Mouse (Mus musculus) heart, embryonic 12.5 days (tissue): ENCODE measurements around the gene Senp7. TPM values are rescaled to one million over a fixed set of nuclear protein-coding genes. Genes with fewer than 3 reads are reported as not detected.

Experiments
- ATAC-seq: fragments of 200-750 bp; cut with Nextera tagmentation; 2 replicates; pipeline ENCODE4 v1.8.0; 2017; ENCODE audit warnings: moderate TSS enrichment, moderate library complexity; ENCODE audit not compliant: insufficient number of reproducible peaks, low FRiP score
- H3K27ac ChIP-seq: fragments of 300-500 bp; sonication (generic); 2 replicates; pipeline ENCODE4 v1.5.1; 2016; ENCODE audit warnings: mild to moderate bottlenecking, moderate library complexity; ENCODE audit not compliant: poor library complexity, severe bottlenecking
- H3K27me3 ChIP-seq: fragments of 300-500 bp; sonication (generic); replicated peaks from 2 replicates; pipeline ENCODE4 v1.6.1; 2016; ENCODE audit warnings: mild to moderate bottlenecking, moderate library complexity
- H3K36me3 ChIP-seq: fragments of 300-500 bp; sonication (generic); 2 replicates; pipeline ENCODE4 v1.6.1; 2016; ENCODE audit warnings: mild to moderate bottlenecking, moderate library complexity
- H3K4me1 ChIP-seq: fragments of 300-500 bp; sonication (generic); replicated peaks from 2 replicates; pipeline ENCODE4 v1.6.1; 2016; ENCODE audit warnings: mild to moderate bottlenecking
- H3K4me2 ChIP-seq: fragments of 300-500 bp; sonication (generic); 2 replicates; pipeline ENCODE4 v1.6.1; 2016; ENCODE audit warnings: mild to moderate bottlenecking, moderate library complexity
- H3K4me3 ChIP-seq: fragments of 300-500 bp; sonication (generic); 2 replicates; pipeline ENCODE4 v1.5.1; 2016; ENCODE audit warnings: mild to moderate bottlenecking
- H3K9ac ChIP-seq: fragments of 300-500 bp; sonication (generic); 2 replicates; pipeline ENCODE4 v1.6.1; 2016; ENCODE audit warnings: mild to moderate bottlenecking, moderate library complexity
- H3K9me3 ChIP-seq: fragments of 300-500 bp; sonication (generic); replicated peaks from 2 replicates; pipeline ENCODE4 v1.6.1; 2016; ENCODE audit warnings: mild to moderate bottlenecking, moderate library complexity
- WGBS: fragments of 180-500 bp; shearing (Covaris S2); methylation state at CpG from one replicate; pipeline ENCODE4 v1.1.7; 2016; 5-methylcytosine and 5-hydroxymethylcytosine counted together
- polyA plus RNA-seq: library from polyadenylated mRNA; unstranded; fragments of >200 nt; fragmentation: Nextera tagmentation; extraction: Ambion mirVana; gene quantifications from 2 replicates; pipeline ENCODE4 v1.2.1, GENCODE M21; 2016

Gene Senp7
- polyA plus RNA-seq, 1 experiment from 2014 or later: 20.8 TPM

DNA sequence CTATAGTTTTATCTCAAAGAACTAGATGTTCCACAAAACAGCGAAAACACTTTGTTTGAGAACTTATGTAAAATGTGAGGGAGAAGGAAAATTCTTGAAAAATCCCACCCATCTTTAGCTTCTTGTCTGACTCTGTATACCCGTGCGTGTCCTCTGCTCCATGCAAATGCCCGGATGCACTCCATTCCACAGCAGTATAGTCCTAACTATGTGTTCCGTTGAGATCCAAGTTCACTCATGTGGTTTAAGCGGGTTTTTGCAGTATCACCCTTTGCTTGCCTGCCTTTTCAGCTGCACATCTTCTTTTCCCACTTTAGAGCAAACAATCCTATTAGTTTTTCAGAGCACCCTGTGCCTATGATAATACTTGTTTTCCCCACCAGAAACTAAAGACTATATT, 11.6 kb upstream of the Senp7 start:
- no peaks in the 10 kb centered on the region for H3K9me3 ChIP-seq
- 51% methylated on average over 6 of the region's 6 CpGs for WGBS
- no peak for ATAC-seq
- H3K27me3 ChIP-seq: no peaks in the 10 kb centered on the region
- H3K4me3 ChIP-seq: peak overlapping the region; percentile 99
- H3K9ac ChIP-seq: peak overlapping the region; percentile 72
- H3K36me3 ChIP-seq: peaks cover 27% of the 10 kb centered on the region
- peaks cover 7% of the 10 kb centered on the region for H3K4me1 ChIP-seq
- no peak overlapping the region for H3K27ac ChIP-seq
- H3K4me2 ChIP-seq: peak overlapping the region; percentile 78

- peak within 1 kb of the TSS; percentile 78 for H3K27ac ChIP-seq
- peaks cover 20% of the 10 kb centered on the region for H3K36me3 ChIP-seq
- peak within 1 kb of the TSS; percentile 96 for H3K9ac ChIP-seq
- peaks cover 7% of the 10 kb centered on the region for H3K4me1 ChIP-seq
- H3K4me2 ChIP-seq: peak within 1 kb of the TSS; percentile 78
- no peaks in the 10 kb centered on the region for H3K9me3 ChIP-seq
- no peaks in the 10 kb centered on the region for H3K27me3 ChIP-seq
- under 1% methylated on average over 63 of the region's 63 CpGs for WGBS
- peak; percentile 99 for ATAC-seq
- H3K4me3 ChIP-seq: peak within 1 kb of the TSS; percentile 99
Observed at GRCm38 (mm10) chr16:56037138-56038010, 10.8 kb upstream of the Senp7 start, which contains the start of gene Trmt10c. Gene Trmt10c, minus strand, starts transcription at chr16:56037819.

- peaks cover 13% of the 10 kb centered on the region for H3K36me3 ChIP-seq
- no peak; the same call in 1 of the 2 replicates for ATAC-seq
Observed at GRCm38 (mm10) chr16:56038090-56038489, 10.0 kb upstream of the Senp7 start.

GRCm38 (mm10) chr16:56055911-56056310, 7.8 kb downstream of the Senp7 start:
- no peak for ATAC-seq
- Histone ChIP-seq H3K4me1 (no peaks in the 10 kb centered on the region), H3K4me3 (no peak overlapping the region), H3K4me2 (no peak overlapping the region), H3K9me3 (no peaks in the 10 kb centered on the region), H3K27ac (no peak overlapping the region), H3K9ac (no peak overlapping the region), H3K36me3 (no peaks in the 10 kb centered on the region), H3K27me3 (no peaks in the 10 kb centered on the region)
- 80% methylated on average over 3 of the region's 3 CpGs for WGBS

More at GRCm38 (mm10) chr16:56038090-56038489, 10.0 kb upstream of the Senp7 start:
- Histone ChIP-seq H3K9me3 (no peaks in the 10 kb centered on the region), H3K27me3 (no peaks in the 10 kb centered on the region), H3K9ac (peak overlapping the region; percentile 96), H3K4me3 (peak overlapping the region; percentile 99), H3K4me2 (peak overlapping the region; percentile 78), H3K4me1 (peaks cover 7% of the 10 kb centered on the region), H3K27ac (peak overlapping the region; percentile 78)
- 30% methylated on average over 8 of the region's 8 CpGs for WGBS

DNA sequence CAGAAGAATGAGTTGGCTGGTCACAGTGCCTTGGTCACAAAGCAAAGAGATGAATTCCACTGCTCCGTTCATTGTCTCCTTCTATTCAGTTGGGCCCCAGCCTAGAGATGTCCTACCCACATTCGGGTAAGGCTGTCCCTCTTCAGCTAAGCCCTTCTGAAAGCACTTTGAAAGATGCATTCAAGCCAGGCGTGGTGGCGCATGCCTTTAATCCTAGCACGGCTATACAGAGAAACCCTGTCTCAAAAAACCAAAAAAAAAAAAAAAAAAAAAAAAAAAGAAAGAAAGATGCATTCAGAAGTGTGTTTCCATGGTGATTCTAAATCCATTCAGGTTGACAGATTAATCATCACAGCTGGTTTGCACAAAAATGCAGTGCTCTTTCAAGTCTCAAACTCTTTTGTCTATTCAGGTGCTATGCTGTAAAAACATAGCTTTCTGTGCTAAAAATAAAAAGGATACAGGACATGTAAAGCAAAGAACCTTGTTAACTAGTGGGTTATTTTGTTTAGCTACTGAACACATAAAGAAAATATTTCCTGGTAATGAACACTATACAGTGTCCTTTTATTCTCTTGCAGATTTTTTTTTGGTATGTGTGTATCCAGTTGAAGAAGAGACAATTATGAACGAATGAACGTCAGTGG, 8.9 kb downstream of the Senp7 start:
- Histone ChIP-seq H3K9me3 (no peaks in the 10 kb centered on the region), H3K27me3 (no peaks in the 10 kb centered on the region), H3K4me1 (no peaks in the 10 kb centered on the region), H3K9ac (no peak overlapping the region), H3K36me3 (no peaks in the 10 kb centered on the region), H3K4me3 (no peak overlapping the region), H3K27ac (no peak overlapping the region), H3K4me2 (no peak overlapping the region)
- WGBS: 70% methylated on average over 7 of the region's 7 CpGs
- ATAC-seq: no peak

DNA sequence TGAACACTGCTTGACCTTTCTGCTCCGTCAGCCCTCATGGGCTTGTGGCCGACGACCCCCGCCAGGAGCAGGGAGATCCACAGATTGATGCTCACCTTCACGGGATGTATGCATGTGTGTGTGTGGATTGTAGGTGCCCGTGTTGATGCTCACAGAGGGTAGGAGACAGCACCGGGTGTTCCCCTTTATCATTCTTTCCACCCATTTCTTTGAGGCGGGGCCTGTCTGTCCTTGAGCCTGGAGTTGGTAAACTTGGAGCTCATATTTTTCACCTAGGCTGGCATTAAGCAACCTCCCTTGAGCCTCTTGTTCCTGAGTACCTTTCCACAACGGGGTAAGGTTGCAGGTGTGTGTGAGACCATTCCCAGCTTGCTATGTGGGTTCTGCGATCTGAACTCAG, 10.0 kb downstream of the Senp7 start:
- Histone ChIP-seq H3K9ac (no peak overlapping the region), H3K9me3 (no peaks in the 10 kb centered on the region), H3K4me1 (no peaks in the 10 kb centered on the region), H3K4me3 (no peak overlapping the region), H3K27me3 (no peaks in the 10 kb centered on the region), H3K27ac (no peak overlapping the region), H3K4me2 (no peak overlapping the region), H3K36me3 (no peaks in the 10 kb centered on the region)
- WGBS: 74% methylated on average over 10 of the region's 10 CpGs
- no peak for ATAC-seq

DNA sequence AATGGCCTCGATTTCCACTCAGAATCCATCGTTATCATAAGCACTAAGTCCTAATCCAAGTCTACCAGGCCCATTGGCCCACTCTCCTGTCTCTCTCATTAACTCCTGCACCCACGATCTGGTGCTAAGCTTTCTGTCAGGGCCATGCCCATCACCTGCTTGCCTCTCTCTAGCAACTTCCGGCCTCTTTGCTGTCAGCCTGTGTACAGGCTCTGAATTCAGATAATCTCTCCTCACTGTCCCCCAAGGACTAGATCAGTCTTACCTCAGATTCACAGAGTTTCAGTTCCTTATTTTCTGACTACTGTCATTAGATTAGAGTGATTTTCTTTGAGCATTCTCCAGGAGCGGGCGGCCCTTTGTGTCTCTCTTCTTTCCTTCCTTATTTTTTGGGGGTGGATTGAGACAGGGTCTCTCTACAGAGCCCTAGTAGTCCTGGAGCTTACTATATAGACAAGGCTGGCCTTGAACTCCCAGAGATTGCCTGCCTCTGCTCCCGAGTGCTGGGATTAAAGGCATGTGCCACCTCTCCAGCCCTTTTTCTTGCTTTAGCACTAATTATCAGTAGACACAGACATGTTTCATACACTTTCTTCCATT, 14.0 kb downstream of the Senp7 start:
- ATAC-seq: no peak
- Histone ChIP-seq H3K27me3 (peaks cover 5% of the 10 kb centered on the region; the same call in 1 of the 2 replicates), H3K27ac (no peak overlapping the region), H3K4me3 (no peak overlapping the region), H3K9ac (no peak overlapping the region), H3K36me3 (no peaks in the 10 kb centered on the region), H3K4me1 (no peaks in the 10 kb centered on the region), H3K4me2 (no peak overlapping the region), H3K9me3 (no peaks in the 10 kb centered on the region)
- 70% methylated on average over 7 of the region's 7 CpGs for WGBS

DNA sequence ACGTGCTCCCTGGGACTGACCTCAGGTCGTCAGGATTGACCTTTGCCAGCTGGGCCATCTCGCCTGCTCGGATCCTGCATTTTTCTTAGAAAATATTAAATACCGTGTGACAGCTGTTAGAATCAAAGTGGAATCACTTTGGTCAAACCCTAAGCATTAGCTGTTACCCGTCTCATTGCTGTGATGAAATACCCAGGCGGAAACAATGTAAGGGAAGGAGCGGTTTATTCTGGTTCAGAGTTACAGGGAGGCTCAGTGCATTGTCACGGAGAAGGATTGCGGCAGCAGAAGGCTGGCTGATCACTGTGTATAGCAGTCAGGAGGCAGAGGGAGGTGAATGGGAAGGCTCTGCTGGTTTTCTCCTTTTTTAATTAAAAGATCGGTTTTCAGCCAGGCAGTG, 14.8 kb downstream of the Senp7 start:
- Histone ChIP-seq H3K27me3 (peaks cover 5% of the 10 kb centered on the region; the same call in 1 of the 2 replicates), H3K9me3 (no peaks in the 10 kb centered on the region), H3K27ac (no peak overlapping the region), H3K9ac (no peak overlapping the region), H3K4me3 (no peak overlapping the region), H3K36me3 (no peaks in the 10 kb centered on the region), H3K4me2 (no peak overlapping the region), H3K4me1 (no peaks in the 10 kb centered on the region)
- no peak for ATAC-seq
- WGBS: 76% methylated on average over 11 of the region's 11 CpGs

GRCm38 (mm10) chr16:56064334-56064990, 16.3 kb downstream of the Senp7 start:
- Histone ChIP-seq H3K36me3 (no peaks in the 10 kb centered on the region), H3K4me1 (no peaks in the 10 kb centered on the region), H3K4me2 (peak overlapping the region; percentile 77), H3K27ac (no peak overlapping the region), H3K9ac (peak overlapping the region; percentile 66), H3K4me3 (peak overlapping the region; percentile 59), H3K9me3 (no peaks in the 10 kb centered on the region), H3K27me3 (peaks cover 5% of the 10 kb centered on the region; the same call in 1 of the 2 replicates)
- peak; percentile 64 for ATAC-seq
- WGBS: 10% methylated on average over 20 of the region's 20 CpGs

DNA sequence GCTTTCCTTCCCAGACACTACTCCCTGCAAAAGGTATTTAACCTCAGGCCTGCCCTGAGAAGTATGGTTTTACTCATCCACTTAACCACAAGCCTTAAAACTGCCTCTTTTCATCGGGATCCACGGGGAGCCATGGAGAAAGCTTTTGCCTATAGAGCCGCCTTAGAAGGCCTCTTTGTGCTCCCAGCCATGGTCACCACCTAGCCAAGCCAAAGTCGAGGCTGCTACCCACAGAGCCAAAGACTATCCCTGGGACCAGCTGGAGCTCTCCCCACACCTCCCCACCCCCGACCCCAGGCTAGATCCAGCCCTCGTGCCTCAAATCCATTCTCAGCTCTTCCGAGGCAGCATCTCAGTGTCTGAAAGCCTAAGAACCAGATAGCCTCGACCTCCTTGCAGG, 18.0 kb downstream of the Senp7 start:
- H3K9ac ChIP-seq: no peak overlapping the region
- WGBS: 49% methylated on average over 8 of the region's 8 CpGs
- H3K4me1 ChIP-seq: no peaks in the 10 kb centered on the region
- peaks cover 5% of the 10 kb centered on the region; the same call in 1 of the 2 replicates for H3K27me3 ChIP-seq
- H3K9me3 ChIP-seq: no peaks in the 10 kb centered on the region
- H3K36me3 ChIP-seq: no peaks in the 10 kb centered on the region
- H3K4me2 ChIP-seq: no peak overlapping the region
- no peak overlapping the region for H3K4me3 ChIP-seq
- ATAC-seq: no peak
- no peak overlapping the region for H3K27ac ChIP-seq
